Mouse (Mus musculus) thymus, adult 18-20 months (tissue): ENCODE measurements around the gene Olfr888.

Experiments
- DNase-seq, 2 experiments: peaks; one replicate each; pipeline ENCODE4 v3.0.0; 2022; ENCODE audit warnings: mixed read lengths in 2 of 2

Gene Olfr888

DNA sequence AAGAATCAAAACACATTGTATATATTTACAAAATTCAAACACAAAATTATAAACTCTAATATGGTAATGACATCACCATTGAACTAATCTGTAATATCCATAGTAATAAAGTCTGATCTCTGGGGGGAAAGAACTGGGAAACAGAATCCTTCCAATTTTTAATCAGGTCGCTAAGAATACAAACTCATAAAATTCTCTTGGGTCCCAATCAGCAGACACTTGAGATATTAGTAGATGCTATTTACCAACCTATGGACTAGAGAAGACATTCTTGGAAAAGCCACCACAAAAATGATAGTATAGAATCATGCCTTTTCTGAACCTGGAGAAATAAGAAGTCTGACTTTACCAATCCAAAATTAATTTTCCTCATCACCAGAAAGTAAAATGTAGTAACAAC lies at the start of gene Olfr888:
Olfr888 (plus strand) TSS at position 301 of the 400 bp plus-strand sequence.
- DNase-seq: no peak

DNA sequence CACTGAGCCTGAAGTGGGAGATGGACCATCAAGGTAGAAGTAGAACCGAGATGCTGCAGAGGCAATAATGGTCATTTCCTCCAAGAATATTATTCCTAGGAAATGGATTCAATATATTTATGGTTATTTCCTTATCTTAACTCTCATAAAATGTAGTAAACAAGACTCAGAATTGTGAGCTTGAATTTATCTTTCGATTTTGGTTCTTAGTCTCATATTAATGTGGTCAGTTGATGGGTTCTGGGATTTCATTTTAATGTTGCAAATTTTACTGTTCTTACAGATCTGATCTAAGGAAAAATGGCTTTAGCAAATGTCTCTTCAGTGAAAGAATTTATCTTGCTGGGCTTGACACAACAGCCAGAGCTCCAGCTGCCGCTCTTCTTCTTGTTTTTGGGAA lies 46.9 kb upstream of the Olfr888 start, which contains the start of gene Olfr885:
Olfr885 (plus strand) TSS at position 301 of the 400 bp plus-strand sequence.
- no peak for DNase-seq

DNA sequence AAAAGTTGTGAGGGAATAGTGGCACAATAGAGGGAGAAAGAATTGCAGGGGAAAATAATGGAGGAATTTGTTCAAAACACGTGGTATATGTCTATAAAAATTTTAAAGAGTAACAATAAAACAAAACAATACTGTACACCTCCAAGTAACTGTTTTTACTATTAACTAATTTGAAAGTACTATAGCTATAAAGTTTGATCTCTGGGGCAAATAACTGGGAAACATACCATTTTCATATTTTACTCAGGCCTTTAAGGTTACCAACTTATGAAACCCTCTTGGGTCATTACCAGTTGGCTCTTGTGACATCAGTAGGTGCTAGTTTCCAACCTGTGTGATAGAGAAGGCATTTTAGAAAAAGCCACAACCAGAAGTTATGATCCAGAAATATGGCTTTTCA lies 24.2 kb upstream of the Olfr888 start, which contains the start of gene Olfr887:
Olfr887 (plus strand) TSS at position 301 of the 400 bp plus-strand sequence.
- no peak for DNase-seq

DNA sequence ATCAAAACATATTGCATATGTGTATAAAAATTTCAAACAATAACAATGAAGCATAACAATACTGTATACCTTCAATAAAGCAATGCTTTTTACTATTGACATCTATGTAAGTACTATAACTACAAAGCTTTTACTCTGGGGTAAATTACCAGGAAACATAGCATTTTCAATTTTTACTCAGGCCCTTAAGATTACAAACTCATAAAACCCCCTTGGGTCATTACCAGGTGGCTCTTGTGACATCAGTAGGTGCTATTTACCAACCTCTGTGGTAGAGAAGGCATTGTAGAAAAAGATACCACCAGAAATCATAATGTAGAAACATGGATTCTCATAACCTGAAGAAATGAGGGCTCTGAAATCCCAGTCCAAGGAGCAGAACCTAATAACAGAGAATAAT lies 7.0 kb downstream of the Olfr888 start, which contains the start of gene Olfr889:
Olfr889 (plus strand) TSS at position 301 of the 400 bp plus-strand sequence.
- DNase-seq: no peak

GRCm38 (mm10) chr9:38142217-38142616 lies 34.3 kb downstream of the Olfr888 start, which contains the start of gene Olfr890:
Gene Olfr890 (plus strand): TSS chr9:38142517.
- no peak for DNase-seq
